Mouse (Mus musculus) CH12.LX (cell line): ENCODE measurements around the gene Spop. TPM values are rescaled to one million over a fixed set of nuclear protein-coding genes. Genes with fewer than 3 reads are reported as not detected.

ENCODE experiments used
- DNase-seq: peaks from one replicate; pipeline ENCODE4 v3.0.0-alpha.2; 2013; ENCODE audit errors: extremely low read depth
- H3K27ac ChIP-seq: 2 replicates; pipeline ENCODE4 v1.5.1; 2012; ENCODE audit warnings: low read depth, mild to moderate bottlenecking, control low read depth, moderate library complexity; ENCODE audit not compliant: insufficient read depth
- H3K27me3 ChIP-seq: replicated peaks from 2 replicates; pipeline ENCODE3; 2012; ENCODE audit warnings: inconsistent platforms
- H3K36me3 ChIP-seq, 2 experiments: replicated peaks in 1 of 2; 2 replicates each; pipeline versions ENCODE3 to v1.6.1; 2012; ENCODE audit warnings: inconsistent platforms in 1 of 2, low read length in 1 of 2, mild to moderate bottlenecking in 1 of 2, mixed read lengths in 1 of 2, moderate library complexity in 1 of 2; ENCODE audit not compliant: control insufficient read depth in 1 of 2, insufficient read depth in 1 of 2
- H3K4me1 ChIP-seq, 2 experiments: 2 replicates each; pipeline ENCODE4 v1.6.1; 2012; ENCODE audit warnings: inconsistent platforms in 1 of 2, moderate library complexity in 1 of 2; ENCODE audit not compliant: insufficient read depth in 2 of 2, control insufficient read depth in 1 of 2
- H3K4me2 ChIP-seq: 2 replicates; pipeline ENCODE4 v1.6.1; 2012; ENCODE audit warnings: low read depth, mild to moderate bottlenecking, control low read depth; ENCODE audit not compliant: poor library complexity, insufficient read depth, severe bottlenecking
- H3K4me3 ChIP-seq, 3 experiments: fragments of 150-350 bp in 1 of 3; sonication (generic) in 1 of 3; replicated peaks in 1 of 3; 2 replicates each; pipeline versions ENCODE3 to v1.5.1; 2011 to 2012; ENCODE audit warnings: low read depth in 2 of 3, low read length in 2 of 3, mild to moderate bottlenecking in 2 of 3, moderate library complexity in 2 of 3, control low read depth in 1 of 3, improper control_type of control experiment in 1 of 3, inconsistent platforms in 1 of 3, mixed read lengths in 1 of 3; ENCODE audit not compliant: poor library complexity in 1 of 3
- H3K79me2 ChIP-seq: replicated peaks from 2 replicates; pipeline ENCODE4 v1.6.1; 2012; ENCODE audit warnings: mild to moderate bottlenecking, moderate library complexity; ENCODE audit not compliant: control insufficient read depth, poor library complexity, insufficient read depth, severe bottlenecking; ENCODE audit errors: extremely low read depth
- H3K9ac ChIP-seq: 2 replicates; pipeline ENCODE4 v1.6.1; 2012; ENCODE audit warnings: low read depth, mild to moderate bottlenecking, control low read depth, moderate library complexity; ENCODE audit not compliant: insufficient read depth
- H3K9me3 ChIP-seq: replicated peaks from 2 replicates; pipeline ENCODE3; 2012; ENCODE audit warnings: low read length, inconsistent platforms, mixed read lengths
- ELF1 ChIP-seq: IDR thresholded peaks from 2 replicates; pipeline ENCODE4 v1.6.1; 2014; ENCODE audit warnings: low read depth, mild to moderate bottlenecking, inconsistent platforms, low read length, improper control_type of control experiment
- JUN ChIP-seq: IDR thresholded peaks from 2 replicates; pipeline ENCODE4 v1.6.1; 2011; ENCODE audit warnings: low read depth, mild to moderate bottlenecking, low read length, improper control_type of control experiment, moderate library complexity; ENCODE audit not compliant: insufficient read depth
- MAFK ChIP-seq: IDR thresholded peaks from 2 replicates; pipeline ENCODE4 v1.6.1; 2011; ENCODE audit warnings: low read length, improper control_type of control experiment; ENCODE audit not compliant: insufficient replicate concordance
- NELFE ChIP-seq: IDR thresholded peaks from 2 replicates; pipeline ENCODE4 v1.6.1; 2011; ENCODE audit warnings: low read depth, low read length, improper control_type of control experiment
- NRF1 ChIP-seq: IDR thresholded peaks from 2 replicates; pipeline ENCODE4 v1.6.1; 2014; ENCODE audit warnings: low read depth, mild to moderate bottlenecking, inconsistent platforms, low read length, improper control_type of control experiment, moderate library complexity
- POLR2A ChIP-seq: IDR thresholded peaks from 2 replicates; pipeline ENCODE4 v1.6.1; 2011; ENCODE audit warnings: low read depth, mild to moderate bottlenecking, improper control_type of control experiment, low read length
- SMC3 ChIP-seq: IDR thresholded peaks from 2 replicates; pipeline ENCODE4 v1.6.1; 2011; ENCODE audit warnings: low read depth, low read length, improper control_type of control experiment
- USF2 ChIP-seq: conservative IDR thresholded peaks from 2 replicates; pipeline ENCODE4 v1.6.1; 2011; ENCODE audit warnings: low read depth, low read length, improper control_type of control experiment
- ZC3H11A ChIP-seq: IDR thresholded peaks from 2 replicates; pipeline ENCODE4 v1.6.1; 2012; ENCODE audit warnings: low read depth, mild to moderate bottlenecking, inconsistent platforms, low read length, improper control_type of control experiment
- ZNF384 ChIP-seq: IDR thresholded peaks from 2 replicates; pipeline ENCODE4 v1.6.1; 2012; ENCODE audit warnings: low read depth, low read length, improper control_type of control experiment, inconsistent platforms
- dilution Hi-C: fragments of 300-500 bp; cut with MboI; formaldehyde crosslinking; loops from 2 replicates; pipeline ENCODE4 v1.14.3; 2020; ENCODE audit warnings: low sequenced_read_pairs; ENCODE audit not compliant: extremely low pct_unique_long_range_greater_than_20kb, extremely low pct_ligation_motif_present
- in situ Hi-C: fragments of 300-500 bp; cut with MboI; formaldehyde crosslinking; loops from 3 replicates; pipeline ENCODE4 v1.14.3; 2019; ENCODE audit warnings: low sequenced_read_pairs, low pct_ligation_motif_present, low pct_unique_long_range_greater_than_20kb, mixed read lengths
- polyA plus RNA-seq: library from polyadenylated mRNA; unstranded; fragments of >175 nt; gene quantifications from 2 replicates; pipeline ENCODE4 v1.2.1, GENCODE M21; 2012; ENCODE audit warnings: low read depth; ENCODE audit not compliant: insufficient read length
- total RNA-seq, 2 experiments: library from RNA; depleted of rRNA; stranded (reverse); fragments of 300-350 nt in 1 of 2; fragments of >200 nt in 1 of 2; gene quantifications; 2 replicates each; pipeline ENCODE4 v1.2.3; 2012 to 2014

Spop gene
- total and polyA plus RNA-seq, 3 experiments = 42.7 to 103 (median 51.9) TPM

DNA sequence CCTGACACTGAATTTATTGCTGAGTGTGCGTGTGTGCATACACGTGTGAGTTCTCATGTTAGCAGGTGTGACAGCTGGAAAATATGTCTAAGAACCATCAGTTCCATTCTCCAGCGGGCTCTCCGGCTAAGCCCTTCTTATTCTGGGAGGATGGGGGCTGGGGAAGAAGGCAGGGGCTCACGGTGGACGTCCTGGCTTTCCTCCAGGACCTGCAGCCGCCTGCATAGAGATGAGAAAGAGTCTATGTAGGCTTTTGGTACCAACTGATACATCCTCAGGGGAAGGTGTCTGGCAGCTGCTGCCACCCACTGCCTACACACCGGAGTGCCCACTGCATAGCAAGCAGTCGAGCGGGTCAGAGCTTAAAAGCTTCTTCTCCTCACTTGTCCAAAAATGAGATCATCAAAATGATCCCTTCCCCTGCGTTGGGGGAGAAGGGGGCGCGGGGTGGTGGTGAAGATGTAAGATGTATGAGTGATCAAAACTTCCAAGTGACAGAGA, 14.3 kb upstream of the Spop start:
- peaks cover 6 to 8% of the 10 kb centered on the region in 2 experiments for H3K4me1 ChIP-seq
- TF ChIP-seq NRF1 = no peak
- TF ChIP-seq JUN = no peak
- TF ChIP-seq MAFK = peak; percentile 78; the same call in 1 of the 2 replicates
- TF ChIP-seq ZNF384 = no peak
- in situ Hi-C loops = loop anchor here (5.0 to 25.0 kb wide), 2 partner anchors 118 to 263 kb away; partner anchors contain the start of gene Phb
- no peaks in the 10 kb centered on the region for H3K79me2 ChIP-seq
- no peak overlapping the region for H3K4me2 ChIP-seq
- no peak for DNase-seq
- H3K27me3 ChIP-seq = peaks cover 44% of the 10 kb centered on the region
- no peak overlapping the region for H3K4me3 ChIP-seq
- H3K36me3 ChIP-seq = no peaks in the 10 kb centered on the region
- H3K9me3 ChIP-seq = no peaks in the 10 kb centered on the region
- dilution Hi-C loops = no loop called here
- H3K9ac ChIP-seq = no peak overlapping the region
- no peak overlapping the region for H3K27ac ChIP-seq

DNA sequence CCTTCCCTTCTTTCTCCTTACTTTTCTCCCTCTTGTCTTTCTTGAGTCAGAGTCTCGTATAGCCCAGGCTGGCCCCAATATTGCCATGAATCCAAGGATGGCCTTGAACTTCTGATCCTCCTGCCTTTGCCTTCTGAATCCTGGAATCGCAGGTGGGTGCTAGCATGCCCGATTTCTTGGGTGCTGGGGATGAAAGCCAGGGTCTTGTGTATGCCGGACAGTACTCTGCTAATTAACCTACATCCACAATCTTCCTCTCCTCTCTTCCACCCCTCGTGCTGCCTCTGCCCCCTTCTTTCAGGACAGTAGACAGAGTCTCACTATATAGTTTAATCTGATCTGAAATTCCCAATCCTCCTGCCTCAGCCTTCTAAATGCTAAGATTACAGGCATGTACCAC, 12.3 kb upstream of the Spop start:
- Histone ChIP-seq H3K36me3 (no peaks in the 10 kb centered on the region), H3K27me3 (peaks cover 46% of the 10 kb centered on the region), H3K4me2 (no peak overlapping the region), H3K9me3 (no peaks in the 10 kb centered on the region), H3K4me3 (no peak overlapping the region), H3K4me1 (peaks cover 6 to 8% of the 10 kb centered on the region in 2 experiments), H3K9ac (no peak overlapping the region), H3K79me2 (no peaks in the 10 kb centered on the region), H3K27ac (no peak overlapping the region)
- TF ChIP-seq ZC3H11A = no peak
- TF ChIP-seq SMC3 = no peak
- no peak for TF ChIP-seq ELF1
- no peak for DNase-seq
- dilution Hi-C loops = no loop called here
- in situ Hi-C loops = no loop called here

DNA sequence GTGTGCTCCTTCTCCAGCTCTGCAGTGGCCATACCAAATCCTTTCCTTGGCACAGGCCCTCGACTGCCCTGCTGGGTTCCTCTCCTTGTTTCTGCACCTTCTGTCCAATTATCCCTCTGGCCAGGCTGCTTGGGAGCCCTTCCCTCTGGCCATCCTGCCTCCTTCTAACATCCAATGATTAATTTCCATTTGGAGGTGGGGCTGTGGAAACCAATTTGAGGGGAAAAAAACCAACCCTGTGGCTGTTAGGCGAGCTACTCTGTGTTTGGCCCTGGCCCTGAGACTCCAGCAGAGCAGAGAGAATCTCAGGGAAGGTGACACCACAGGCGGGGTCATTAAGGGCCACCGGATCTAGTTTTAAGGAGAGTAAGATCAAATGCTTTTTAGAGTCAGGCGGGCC, 11.7 kb upstream of the Spop start:
- no peak overlapping the region for H3K4me3 ChIP-seq
- no peaks in the 10 kb centered on the region for H3K36me3 ChIP-seq
- dilution Hi-C loops (no loop called here), in situ Hi-C loops (no loop called here)
- no peaks in the 10 kb centered on the region for H3K79me2 ChIP-seq
- no peaks in the 10 kb centered on the region for H3K9me3 ChIP-seq
- no peak for TF ChIP-seq NELFE
- no peak for TF ChIP-seq POLR2A
- TF ChIP-seq USF2 = no peak
- peaks cover 6 to 8% of the 10 kb centered on the region in 2 experiments for H3K4me1 ChIP-seq
- no peak overlapping the region for H3K27ac ChIP-seq
- no peak for DNase-seq
- peaks cover 46% of the 10 kb centered on the region for H3K27me3 ChIP-seq
- H3K4me2 ChIP-seq = no peak overlapping the region
- H3K9ac ChIP-seq = no peak overlapping the region
